Mouse (Mus musculus) frontal cortex, adult (tissue): ENCODE data around the gene Adgrl4.

Experiments
- ATAC-seq: cut with Nextera tagmentation; 2 replicates; pipeline ENCODE4 v1.9.2; 2017; ENCODE audit warnings: mild to moderate bottlenecking, moderate library complexity, mixed read lengths; ENCODE audit not compliant: low TSS enrichment

Gene Adgrl4

GRCm38 (mm10) chr3:151437693-151438092, at the start of gene Adgrl4:
Gene Adgrl4, plus strand, starts transcription at chr3:151437887.
- no peak for ATAC-seq

DNA sequence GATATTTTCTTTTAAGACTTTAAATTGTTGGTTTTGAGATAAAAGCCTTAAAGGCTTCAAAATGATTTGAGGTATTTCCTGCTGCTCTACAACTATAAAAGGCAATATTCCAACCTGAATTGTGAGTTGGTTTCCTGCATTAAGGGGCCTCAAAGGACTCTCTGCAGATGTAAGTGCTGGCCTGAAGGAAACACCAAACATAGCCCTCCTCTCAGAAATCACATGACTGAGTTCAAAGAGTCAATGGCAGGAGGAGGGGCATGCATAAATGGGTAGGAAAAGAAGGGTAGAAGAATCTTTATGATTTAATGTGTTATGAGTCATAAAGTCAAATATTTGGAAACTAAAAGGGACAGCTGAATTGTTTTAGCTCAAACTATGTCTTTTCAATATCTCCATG, 46.8 kb upstream of the Adgrl4 start:
- no peak for ATAC-seq

GRCm38 (mm10) chr3:151392891-151393290, 44.8 kb upstream of the Adgrl4 start:
- ATAC-seq = no peak

GRCm38 (mm10) chr3:151393330-151393729, 44.4 kb upstream of the Adgrl4 start:
- no peak for ATAC-seq

DNA sequence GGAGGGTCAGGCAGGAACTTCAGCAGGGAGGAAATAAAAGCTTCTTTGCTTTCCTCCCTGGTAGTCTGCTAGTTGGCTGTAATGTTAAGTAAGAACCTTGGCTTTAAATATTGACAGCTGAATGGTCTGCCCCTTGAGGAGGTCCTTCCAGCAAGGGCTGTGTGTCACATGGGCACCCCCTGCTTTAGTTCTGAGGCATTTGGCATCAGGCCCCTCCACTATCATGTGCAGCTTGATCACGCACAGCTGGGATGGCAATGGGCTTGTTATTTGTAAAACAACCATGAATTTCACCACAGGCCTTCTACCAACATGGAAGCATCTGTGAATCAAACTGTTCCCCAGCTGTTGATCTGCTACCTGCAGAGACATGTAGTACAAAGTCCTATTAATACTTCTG, 38.4 kb upstream of the Adgrl4 start:
- no peak for ATAC-seq

DNA sequence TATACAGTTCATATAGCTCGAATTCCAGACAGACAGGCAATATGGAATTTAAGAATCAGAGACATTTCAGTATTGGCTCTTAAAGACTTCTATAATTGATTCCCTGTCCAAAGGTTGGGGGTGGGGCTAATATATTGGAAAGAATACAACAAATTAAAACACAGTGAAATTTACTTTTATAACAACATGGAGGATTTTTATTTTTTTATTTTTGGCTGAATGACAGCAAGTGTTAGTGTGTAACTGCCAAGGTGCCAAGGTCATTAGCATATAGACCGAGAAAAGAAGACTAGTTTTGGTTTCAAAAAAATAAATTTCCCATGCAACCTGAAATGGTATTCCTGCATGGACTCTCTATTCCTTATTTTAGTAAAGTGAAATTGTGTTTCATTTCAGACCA, 26.7 kb upstream of the Adgrl4 start:
- no peak for ATAC-seq

GRCm38 (mm10) chr3:151411488-151411887, 26.2 kb upstream of the Adgrl4 start:
- no peak for ATAC-seq

DNA sequence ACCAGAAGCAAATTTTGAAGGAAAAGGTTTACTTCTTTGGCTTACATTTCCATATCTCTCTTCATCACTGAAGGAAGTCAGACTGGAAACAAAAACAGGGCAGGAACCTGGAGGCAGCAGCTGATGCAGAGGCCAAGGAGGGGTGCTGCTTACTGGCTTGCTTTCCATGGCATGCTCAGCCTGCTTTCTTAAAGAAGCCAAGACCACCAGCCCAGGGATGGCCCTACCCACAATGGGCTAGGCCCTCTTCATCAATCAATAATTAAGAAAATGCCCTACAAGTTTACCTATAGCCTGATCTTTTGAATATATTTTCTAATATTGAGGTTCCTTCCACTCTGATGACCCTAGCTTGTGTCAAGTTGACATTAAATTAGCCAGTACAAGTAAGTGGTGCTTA, 20.8 kb upstream of the Adgrl4 start:
- no peak for ATAC-seq

DNA sequence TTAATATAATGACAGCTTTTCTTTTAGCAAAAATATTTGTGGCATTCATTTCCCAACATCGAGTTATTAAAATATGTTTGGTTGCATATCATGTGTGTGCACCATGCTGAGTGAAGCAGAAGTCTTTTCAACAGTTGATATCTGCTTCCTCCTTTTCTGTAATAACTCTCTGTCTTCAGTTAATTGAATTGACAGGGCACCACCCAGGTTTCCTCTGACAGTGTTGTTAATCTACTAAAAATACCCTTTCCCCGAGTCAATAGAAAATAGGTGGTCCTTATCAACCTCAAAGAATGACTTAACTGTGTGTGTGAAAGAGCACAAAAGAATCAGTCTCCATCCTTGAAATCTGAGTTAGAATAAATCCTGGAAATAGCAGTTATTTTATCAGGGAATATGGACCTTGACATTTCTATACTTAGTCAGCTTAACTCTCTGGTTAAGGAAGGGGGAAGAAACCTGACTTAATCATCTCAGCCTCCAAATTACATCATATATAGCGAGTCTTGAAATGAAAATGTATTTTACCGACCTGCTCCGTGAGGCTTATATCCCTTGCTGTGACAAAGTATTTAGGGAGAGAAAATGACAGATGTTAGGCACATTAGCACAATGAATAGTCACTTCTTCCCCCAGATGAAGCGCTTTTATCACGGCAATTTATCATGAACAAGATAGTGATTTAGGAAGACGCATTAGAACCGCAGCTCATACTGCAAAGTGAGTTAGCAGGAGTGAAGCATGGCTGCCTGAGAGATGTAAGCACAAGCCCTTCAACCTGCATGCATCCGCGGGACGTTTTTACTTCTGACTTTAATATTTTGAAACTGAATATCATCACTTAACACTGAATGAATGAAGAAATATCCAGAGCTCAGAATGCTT, 19.8 kb upstream of the Adgrl4 start:
- ATAC-seq = no peak

- no peak for ATAC-seq
Observed at GRCm38 (mm10) chr3:151424326-151425207, 13.1 kb upstream of the Adgrl4 start.

- no peak for ATAC-seq
Observed at GRCm38 (mm10) chr3:151430106-151430505, 7.6 kb upstream of the Adgrl4 start.

DNA sequence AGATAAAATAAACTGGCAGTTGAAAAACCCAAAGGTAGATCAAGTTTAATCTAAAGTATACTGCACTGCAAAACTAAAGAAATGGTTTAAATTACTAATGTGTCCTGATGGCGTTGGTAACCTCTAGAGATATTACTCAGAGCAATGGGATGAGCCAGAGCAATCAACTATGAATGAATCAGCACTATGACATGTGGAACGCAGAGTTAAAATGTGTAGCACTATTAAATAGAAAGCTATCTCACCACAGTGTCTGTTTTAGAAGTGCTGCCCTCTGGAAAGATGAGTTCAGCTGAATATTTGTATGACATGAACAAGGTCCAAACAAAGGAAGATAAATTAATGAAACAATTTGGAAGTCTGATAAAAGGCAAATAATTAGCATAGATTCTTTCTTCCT, 6.2 kb upstream of the Adgrl4 start:
- no peak for ATAC-seq

DNA sequence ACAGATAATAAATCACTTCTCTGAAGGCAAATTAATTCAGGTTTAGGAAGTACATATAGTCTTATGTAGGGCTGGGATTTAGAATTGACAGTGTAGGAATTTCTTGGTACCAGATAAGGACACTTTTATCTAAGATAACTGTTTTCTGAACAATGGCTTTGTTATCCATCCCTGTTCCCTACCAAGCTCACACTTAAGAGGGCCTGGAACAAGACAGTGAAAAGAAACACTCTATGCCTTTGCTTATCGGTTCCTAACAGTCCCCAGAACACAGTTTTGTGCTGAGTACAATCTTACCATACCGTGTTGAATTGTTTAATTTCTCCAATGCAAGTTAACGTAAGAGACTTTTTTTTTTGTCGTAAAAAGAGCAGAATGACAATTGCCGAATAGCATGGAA, 677 bp downstream of the Adgrl4 start:
- no peak for ATAC-seq

- no peak for ATAC-seq
Observed at GRCm38 (mm10) chr3:151439976-151440375, 2.3 kb downstream of the Adgrl4 start.

- ATAC-seq = no peak
Observed at GRCm38 (mm10) chr3:151442026-151442425, 4.3 kb downstream of the Adgrl4 start.

- ATAC-seq = no peak
Observed at GRCm38 (mm10) chr3:151443486-151443885, 5.8 kb downstream of the Adgrl4 start.

DNA sequence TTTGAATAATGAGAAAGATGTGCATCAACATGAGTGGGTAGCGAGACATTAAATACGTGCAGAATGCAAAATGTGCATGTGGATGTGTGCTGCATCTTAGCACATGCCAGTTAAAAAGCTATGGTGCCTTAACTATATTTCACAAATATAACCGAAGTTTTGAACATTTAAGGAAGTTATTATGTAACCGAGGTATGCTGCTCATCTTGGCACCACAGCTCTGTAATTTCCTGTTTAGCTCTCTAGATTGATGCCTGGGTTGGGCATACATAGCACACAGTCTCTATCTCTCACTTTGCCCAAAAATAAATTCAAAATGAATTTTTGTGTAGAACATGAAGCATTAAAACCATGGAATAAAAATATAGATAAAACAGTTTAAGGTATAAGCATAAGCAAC, 6.6 kb downstream of the Adgrl4 start:
- ATAC-seq = no peak

DNA sequence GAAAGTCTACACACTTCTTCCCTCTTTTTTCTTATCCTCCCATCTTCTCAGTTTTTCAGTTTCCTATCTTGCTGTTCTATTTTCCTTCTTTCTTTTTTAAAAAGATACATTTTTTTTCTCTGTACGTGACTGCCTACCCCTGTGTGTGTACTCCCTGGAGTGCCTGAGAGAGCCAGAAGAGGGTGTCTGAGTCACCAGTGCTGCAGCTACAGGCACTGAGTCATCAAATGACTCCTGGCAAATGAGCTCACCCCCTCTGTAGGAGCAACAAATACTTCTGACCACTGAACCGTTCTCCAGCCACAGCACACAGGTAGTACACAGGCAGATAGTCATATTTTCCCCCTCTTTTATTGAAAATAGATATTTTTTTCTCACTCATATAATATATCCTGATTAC, 8.2 kb downstream of the Adgrl4 start:
- ATAC-seq = peak; percentile 100

DNA sequence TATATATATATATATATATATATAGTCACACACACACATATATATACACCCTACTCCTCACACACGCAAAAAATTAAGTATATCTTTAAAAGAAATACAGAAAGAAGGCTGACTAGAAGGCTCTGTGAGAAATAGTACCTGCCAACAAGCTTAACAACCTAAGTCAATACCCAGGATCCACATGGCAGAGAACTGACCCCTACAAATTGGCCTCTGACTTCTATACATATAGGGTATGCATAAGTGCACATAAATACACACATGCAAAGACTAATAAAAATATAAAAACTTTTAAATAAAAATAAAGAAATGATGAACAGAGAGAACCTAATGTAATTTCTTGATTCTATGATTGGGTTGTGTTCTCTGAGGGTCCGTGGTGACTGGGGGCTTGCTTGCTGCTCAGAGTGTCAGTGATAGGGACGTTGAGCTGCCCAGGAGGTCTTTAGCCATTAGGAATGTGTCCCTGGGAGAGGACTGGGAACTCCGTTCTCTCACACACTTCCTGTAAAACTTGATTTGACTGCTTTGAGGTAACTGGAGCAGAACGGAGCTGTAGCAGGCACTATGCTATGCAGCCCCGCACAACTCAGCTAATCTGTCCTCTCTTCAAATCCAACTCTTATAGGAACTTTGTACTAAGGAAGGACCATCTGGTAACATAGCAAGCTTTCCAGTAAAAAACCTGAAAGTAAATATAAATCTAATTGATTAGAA, 17.5 kb downstream of the Adgrl4 start:
- ATAC-seq = no peak

DNA sequence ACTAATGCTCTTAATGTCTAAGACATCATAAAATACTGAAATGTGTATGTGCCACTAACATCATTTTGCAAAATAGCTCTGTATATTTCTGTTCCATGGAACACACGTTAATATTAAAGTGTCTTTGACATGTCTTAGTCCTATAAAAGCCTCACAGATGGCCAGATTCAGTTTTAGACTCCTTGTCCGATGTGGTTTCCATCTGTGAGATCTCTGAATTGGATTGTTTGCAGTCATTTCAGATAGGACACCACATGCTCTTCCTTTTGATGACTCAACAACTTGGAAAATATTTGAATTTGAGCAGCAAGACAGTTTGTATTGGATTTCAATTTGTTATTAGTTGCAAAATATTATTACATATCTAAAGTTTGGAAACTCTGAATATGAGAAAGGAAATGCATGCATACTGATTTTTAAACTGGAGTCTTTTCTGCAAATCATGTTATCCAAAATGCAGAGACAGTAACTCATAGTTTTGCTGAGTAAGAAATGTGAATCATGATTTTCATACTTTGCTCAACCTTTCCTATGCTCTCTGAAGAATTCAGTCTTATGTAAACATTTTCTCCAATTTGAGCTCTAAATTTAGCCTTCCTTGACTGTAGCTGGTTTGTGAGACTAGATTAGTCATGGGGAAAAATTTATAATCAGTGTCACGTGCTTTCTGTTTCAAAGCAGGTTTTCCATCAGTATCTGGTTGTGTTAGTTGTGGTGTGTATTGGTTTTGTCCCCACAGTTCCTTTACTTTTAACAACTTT, 21.9 kb downstream of the Adgrl4 start:
- peak; percentile 88 for ATAC-seq

DNA sequence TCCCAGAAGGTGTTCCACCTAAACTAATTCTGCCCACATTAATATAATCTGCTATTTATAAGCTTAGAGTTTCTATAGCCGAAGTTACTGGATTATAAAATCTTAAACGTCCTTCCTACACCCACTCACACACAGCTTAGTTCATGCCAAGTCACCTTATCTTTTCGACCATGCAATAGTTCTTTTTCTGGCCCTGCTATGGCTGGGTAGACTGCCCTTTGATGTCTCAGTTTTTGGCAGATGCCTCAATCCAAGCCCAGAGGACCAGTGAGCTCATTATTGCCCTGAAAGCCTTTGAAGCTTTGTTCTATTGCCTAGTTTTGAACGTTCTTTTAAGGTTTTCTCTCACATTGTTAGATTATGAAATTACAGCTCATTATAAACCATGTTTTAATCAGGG, 27.5 kb downstream of the Adgrl4 start:
- ATAC-seq = no peak
